Mouse (Mus musculus) intestine, embryonic 14.5 days (tissue): ENCODE measurements around the gene Slc44a1. TPM values are rescaled to one million over a fixed set of nuclear protein-coding genes. Genes with fewer than 3 reads are reported as not detected.

Experiments
- ATAC-seq: fragments of 200-750 bp; cut with Nextera tagmentation; replicated peaks from 2 replicates; pipeline ENCODE4 v1.8.0; 2017; ENCODE audit warnings: low read depth, moderate number of reproducible peaks, moderate TSS enrichment, moderate library complexity; ENCODE audit not compliant: low FRiP score, low TSS enrichment
- DNase-seq: peaks from one replicate; pipeline ENCODE4 v3.0.0-alpha.2; 2018; ENCODE audit warnings: low spot score
- H3K27ac ChIP-seq: fragments of 300-500 bp; sonication (generic); 2 replicates; pipeline ENCODE4 v1.5.1; 2014; ENCODE audit warnings: low read depth, mild to moderate bottlenecking, control low read depth
- H3K27me3 ChIP-seq: fragments of 300-500 bp; sonication (generic); replicated peaks from 2 replicates; pipeline ENCODE4 v1.6.1; 2014; ENCODE audit warnings: low read length, control low read depth; ENCODE audit not compliant: control insufficient read depth, insufficient read depth
- H3K36me3 ChIP-seq: fragments of 300-500 bp; sonication (generic); 2 replicates; pipeline ENCODE4 v1.6.1; 2014; ENCODE audit warnings: low read length, control low read depth; ENCODE audit not compliant: control insufficient read depth, insufficient read depth
- H3K4me1 ChIP-seq: fragments of 300-500 bp; sonication (generic); replicated peaks from 2 replicates; pipeline ENCODE4 v1.6.1; 2014; ENCODE audit warnings: low read length, control low read depth, mixed read lengths; ENCODE audit not compliant: control insufficient read depth, insufficient read depth
- H3K4me2 ChIP-seq: fragments of 300-500 bp; sonication (generic); 2 replicates; pipeline ENCODE4 v1.6.1; 2014; ENCODE audit warnings: low read length
- H3K4me3 ChIP-seq: fragments of 300-500 bp; sonication (generic); 2 replicates; pipeline ENCODE4 v1.5.1; 2014; ENCODE audit warnings: low read depth, low read length, control low read depth, mixed read lengths
- H3K9ac ChIP-seq: fragments of 300-500 bp; sonication (generic); 2 replicates; pipeline ENCODE4 v1.6.1; 2014; ENCODE audit warnings: mild to moderate bottlenecking, low read length
- H3K9me3 ChIP-seq: fragments of 300-500 bp; sonication (generic); 2 replicates; pipeline ENCODE4 v1.6.1; 2016; ENCODE audit warnings: low read length, control low read depth; ENCODE audit not compliant: control insufficient read depth
- WGBS: fragments of 180-500 bp; shearing (Covaris S2); extraction: QIAGEN DNeasy Blood & Tissue Kit; methylation state at CpG from one replicate; pipeline ENCODE4 v1.1.7; 2014; 5-methylcytosine and 5-hydroxymethylcytosine counted together
- polyA plus RNA-seq: library from polyadenylated mRNA; unstranded; fragments of >200 nt; fragmentation: Nextera tagmentation; extraction: Ambion mirVana; gene quantifications from 2 replicates; pipeline ENCODE4 v1.2.1, GENCODE M21; 2014

Slc44a1 gene
- polyA plus RNA-seq, 1 experiment from 2014 or later = 75.1 TPM

DNA sequence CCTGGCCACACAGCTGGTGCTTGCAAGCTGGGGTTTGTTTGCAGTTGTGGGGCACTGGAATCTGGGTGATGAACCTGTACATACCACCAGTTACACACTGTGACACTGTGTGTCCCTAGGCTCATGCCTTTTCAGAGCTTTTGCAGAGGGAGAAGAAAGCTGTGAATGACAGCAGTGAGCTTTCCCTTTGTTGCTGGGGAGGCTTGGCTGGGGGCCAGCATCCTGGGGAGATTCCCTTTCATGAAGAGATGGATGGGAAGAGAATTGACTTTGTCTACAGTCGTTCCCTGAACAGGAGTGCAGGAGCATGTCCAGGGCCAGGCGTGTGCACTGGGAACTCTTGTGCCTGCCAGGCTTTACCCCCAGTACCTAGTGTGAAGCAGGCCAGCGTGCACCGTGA lies 184.6 kb downstream of the Slc44a1 start:
- H3K9me3 ChIP-seq = no peaks in the 10 kb centered on the region
- no peaks in the 10 kb centered on the region for H3K27me3 ChIP-seq
- H3K36me3 ChIP-seq = no peaks in the 10 kb centered on the region
- no peak overlapping the region for H3K9ac ChIP-seq
- ATAC-seq = no peak
- no peak overlapping the region for H3K27ac ChIP-seq
- no peak overlapping the region for H3K4me3 ChIP-seq
- 51% methylated on average over 4 of the region's 4 CpGs for WGBS
- H3K4me2 ChIP-seq = no peak overlapping the region
- no peak for DNase-seq
- peaks cover 4% of the 10 kb centered on the region; the same call in 1 of the 2 replicates for H3K4me1 ChIP-seq

DNA sequence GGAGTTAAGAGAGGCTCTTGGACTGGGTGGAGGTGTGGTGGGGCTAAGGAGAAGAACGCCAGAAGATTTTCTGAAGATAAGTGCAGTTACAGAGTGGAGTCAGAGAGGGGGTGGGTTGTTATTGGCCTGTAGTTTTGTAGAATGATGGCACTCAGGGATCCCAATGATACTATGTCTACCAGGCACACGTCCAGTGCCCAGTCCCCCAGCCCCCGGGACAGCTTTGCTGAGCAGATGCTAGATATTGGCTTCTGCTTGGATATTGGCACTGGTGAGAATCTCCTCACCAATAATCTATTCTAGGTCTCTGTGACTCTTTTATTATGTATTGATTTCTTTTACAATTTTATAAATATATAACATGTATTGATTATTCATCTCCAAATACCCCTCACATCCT lies 185.1 kb downstream of the Slc44a1 start:
- WGBS = 85% methylated on average over 3 of the region's 3 CpGs
- Histone ChIP-seq H3K4me2 (no peak overlapping the region), H3K4me1 (peaks cover 4% of the 10 kb centered on the region; the same call in 1 of the 2 replicates), H3K9me3 (no peaks in the 10 kb centered on the region), H3K9ac (no peak overlapping the region), H3K27me3 (no peaks in the 10 kb centered on the region), H3K27ac (no peak overlapping the region), H3K4me3 (no peak overlapping the region), H3K36me3 (no peaks in the 10 kb centered on the region)
- DNase-seq (peak; percentile 21), ATAC-seq (no peak)

DNA sequence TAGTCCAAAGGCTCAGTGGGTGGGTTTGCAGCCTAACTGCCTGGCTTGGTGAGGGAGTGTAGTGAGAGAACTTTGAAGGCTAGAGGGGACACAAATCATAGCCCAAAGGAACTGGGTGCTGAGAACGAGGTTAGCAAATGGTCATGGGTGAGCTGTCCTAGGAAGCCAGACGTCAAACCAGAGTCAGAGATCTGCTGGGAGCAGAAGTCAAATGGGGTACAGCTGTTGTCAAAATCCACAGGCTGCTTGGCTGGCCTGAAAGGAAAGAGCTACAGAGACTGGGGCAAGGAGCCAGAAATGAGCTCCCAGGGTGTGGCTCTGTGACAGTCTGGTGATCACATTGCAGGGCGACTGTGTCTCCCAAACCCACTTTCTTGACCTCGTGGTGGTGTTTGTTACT lies 188.7 kb downstream of the Slc44a1 start:
- Histone ChIP-seq H3K36me3 (no peaks in the 10 kb centered on the region), H3K4me2 (no peak overlapping the region), H3K4me3 (no peak overlapping the region), H3K27me3 (no peaks in the 10 kb centered on the region), H3K9ac (no peak overlapping the region), H3K27ac (no peak overlapping the region), H3K9me3 (no peaks in the 10 kb centered on the region), H3K4me1 (peaks cover 3% of the 10 kb centered on the region; the same call in 1 of the 2 replicates)
- 49% methylated on average over 4 of the region's 4 CpGs for WGBS
- DNase-seq (no peak), ATAC-seq (no peak)

DNA sequence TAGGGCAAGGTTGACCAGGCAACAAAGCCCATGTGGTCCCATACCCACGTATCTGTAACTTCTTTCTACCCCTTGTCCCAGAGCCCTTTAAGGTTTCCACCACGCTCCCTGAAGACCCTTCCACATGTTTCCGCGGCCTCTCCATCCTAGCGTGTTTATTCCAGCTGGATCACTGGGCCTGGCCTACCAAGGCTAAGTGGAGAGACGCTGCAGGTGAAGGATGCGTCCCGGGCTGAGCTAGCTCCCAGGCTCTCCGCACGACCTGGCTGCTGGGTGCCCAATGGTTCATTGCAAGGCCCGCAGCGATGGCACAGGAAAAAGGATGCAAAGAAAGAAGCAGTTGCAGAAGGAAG lies 190.7 kb downstream of the Slc44a1 start:
- Histone ChIP-seq H3K27me3 (no peaks in the 10 kb centered on the region), H3K9me3 (no peaks in the 10 kb centered on the region), H3K4me2 (peak overlapping the region; percentile 73), H3K4me3 (peak overlapping the region; percentile 76), H3K36me3 (no peaks in the 10 kb centered on the region), H3K27ac (peak overlapping the region; percentile 70; the same call in 1 of the 2 replicates), H3K9ac (peak overlapping the region; percentile 80), H3K4me1 (peaks cover 3% of the 10 kb centered on the region; the same call in 1 of the 2 replicates)
- 5% methylated on average over 12 of the region's 12 CpGs for WGBS
- DNase-seq (no peak), ATAC-seq (peak; percentile 56)

DNA sequence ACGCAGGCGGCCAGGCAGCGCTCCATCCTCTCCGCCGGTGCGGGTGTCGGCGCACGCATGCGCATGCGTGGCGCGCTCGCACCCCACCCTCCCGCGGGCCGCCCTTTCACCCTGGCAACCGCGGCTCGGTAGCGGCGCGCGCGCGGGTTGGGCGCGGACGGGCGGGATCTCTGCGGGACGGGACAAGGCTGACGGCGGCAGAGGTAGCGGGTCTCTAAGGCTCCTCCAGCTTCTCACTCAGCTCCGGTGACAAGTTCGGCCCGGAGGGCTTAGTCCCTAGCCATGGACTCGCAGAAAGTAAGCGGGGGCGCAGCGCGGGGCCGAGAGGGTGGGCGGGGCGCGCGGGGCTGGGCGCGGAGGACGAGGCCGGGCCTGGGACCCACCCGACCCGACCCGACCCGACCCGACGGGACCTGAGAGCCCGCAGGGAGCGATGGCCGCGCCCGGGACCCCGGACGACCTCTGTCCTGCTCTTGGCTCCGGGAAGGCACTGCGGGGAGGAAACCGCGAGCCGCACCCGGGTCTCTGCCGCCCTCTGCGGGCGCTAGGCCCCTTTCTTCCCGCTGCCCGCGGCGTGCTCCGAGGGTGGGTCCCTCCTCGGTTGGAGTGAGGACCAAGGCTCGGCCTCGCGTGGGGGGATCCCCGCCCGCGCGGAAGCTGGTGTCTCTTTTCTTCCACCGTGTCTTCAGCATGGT lies 191.2 kb downstream of the Slc44a1 start, which contains the start of gene Fsd1l:
TSS of gene Fsd1l (plus strand) at position 156 of the 695 bp plus-strand sequence.
- DNase-seq (peak; percentile 86), ATAC-seq (peak; percentile 90)
- Histone ChIP-seq H3K27me3 (no peaks in the 10 kb centered on the region), H3K4me3 (peak within 1 kb of the TSS; percentile 76), H3K27ac (peak within 1 kb of the TSS; percentile 70; the same call in 1 of the 2 replicates), H3K4me1 (peaks cover 3% of the 10 kb centered on the region; the same call in 1 of the 2 replicates), H3K4me2 (peak within 1 kb of the TSS; percentile 73), H3K9ac (peak within 1 kb of the TSS; percentile 80), H3K9me3 (no peaks in the 10 kb centered on the region), H3K36me3 (no peaks in the 10 kb centered on the region)
- under 1% methylated on average over 57 of the region's 88 CpGs for WGBS

DNA sequence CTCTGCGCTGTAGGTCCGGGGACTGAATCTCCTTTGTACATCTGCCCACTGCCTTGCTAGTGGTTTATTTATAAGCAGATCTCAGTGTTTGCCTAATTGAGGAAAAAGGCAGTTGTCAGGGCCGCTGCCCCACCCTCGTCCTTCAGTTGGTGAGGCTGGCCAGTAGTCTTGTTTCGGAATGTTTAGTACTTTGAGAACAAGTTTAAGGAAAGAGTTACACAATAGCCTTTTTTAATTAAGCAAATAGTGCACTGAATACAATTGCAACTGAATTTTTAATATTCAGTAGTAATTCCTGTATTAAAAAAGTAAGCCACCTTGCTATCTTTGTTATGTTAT lies 191.8 kb downstream of the Slc44a1 start:
- Histone ChIP-seq H3K27ac (peak overlapping the region; percentile 70; the same call in 1 of the 2 replicates), H3K36me3 (no peaks in the 10 kb centered on the region), H3K4me1 (peaks cover 3% of the 10 kb centered on the region; the same call in 1 of the 2 replicates), H3K4me2 (peak overlapping the region; percentile 73), H3K9ac (peak overlapping the region; percentile 80), H3K4me3 (peak overlapping the region; percentile 76), H3K27me3 (no peaks in the 10 kb centered on the region), H3K9me3 (no peaks in the 10 kb centered on the region)
- ATAC-seq (no peak), DNase-seq (no peak)
- 0% methylated on average over 5 of the region's 5 CpGs for WGBS

DNA sequence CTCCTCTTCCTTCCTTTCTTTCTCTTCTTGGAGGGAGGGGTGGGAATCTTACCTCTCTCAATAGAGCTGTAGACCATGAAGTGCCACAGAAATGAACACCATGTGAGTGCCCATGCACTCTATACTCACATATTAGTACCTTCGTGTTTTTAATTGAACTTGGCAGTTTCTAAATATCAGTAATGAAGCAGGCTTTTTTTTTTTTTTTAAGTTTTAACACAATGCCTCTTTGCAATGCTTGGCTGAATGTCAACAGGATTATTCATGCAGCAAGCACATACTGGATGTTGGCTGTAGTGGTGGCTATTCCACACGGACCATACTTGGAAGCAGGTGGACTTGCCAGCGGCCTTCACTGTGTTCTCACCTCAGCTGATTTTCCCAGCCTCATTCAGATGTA lies 195.1 kb downstream of the Slc44a1 start:
- Histone ChIP-seq H3K9ac (no peak overlapping the region), H3K4me3 (no peak overlapping the region), H3K9me3 (no peaks in the 10 kb centered on the region), H3K27me3 (no peaks in the 10 kb centered on the region), H3K36me3 (0 out of 2 replicates have a peak, but pooled peaks cover 3% of the 10 kb centered on the region), H3K27ac (no peak overlapping the region), H3K4me1 (peaks cover 3% of the 10 kb centered on the region; the same call in 1 of the 2 replicates), H3K4me2 (no peak overlapping the region)
- WGBS = 87% methylated on average over 3 of the region's 3 CpGs
- ATAC-seq = no peak
- peak; percentile 12 for DNase-seq

DNA sequence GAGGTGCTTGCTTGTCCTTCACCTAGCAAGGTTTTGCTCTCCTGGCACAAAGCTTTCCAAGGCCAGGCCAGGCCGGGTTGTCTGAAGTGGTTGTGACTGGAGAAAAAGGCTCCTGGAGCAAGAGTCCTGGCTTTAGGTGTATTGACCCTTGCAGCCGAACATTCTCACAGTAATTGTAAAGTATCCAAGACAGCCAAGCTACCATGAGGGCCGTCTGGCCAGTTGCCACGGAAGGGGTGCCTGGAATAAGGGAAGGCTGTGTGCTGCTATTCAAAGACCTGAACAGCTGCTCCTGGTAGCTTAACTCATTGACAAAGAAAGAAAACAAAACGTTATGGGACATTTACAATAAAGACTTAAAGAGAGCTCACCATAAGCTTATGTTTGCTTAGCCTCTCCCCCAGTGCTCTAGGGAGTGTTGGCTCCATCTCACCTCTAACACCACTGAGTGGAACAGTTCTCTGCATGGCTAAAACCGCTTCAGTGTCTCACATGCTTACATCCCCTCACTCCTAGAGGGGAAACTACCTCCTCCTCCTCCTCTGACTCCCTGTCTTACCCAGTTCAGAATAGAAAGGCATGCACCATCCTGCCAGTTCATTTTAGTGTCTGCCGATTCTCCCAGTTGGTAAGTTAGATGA lies 197.2 kb downstream of the Slc44a1 start:
- Histone ChIP-seq H3K4me1 (peaks cover 3% of the 10 kb centered on the region; the same call in 1 of the 2 replicates), H3K9me3 (peaks cover 5% of the 10 kb centered on the region), H3K27me3 (no peaks in the 10 kb centered on the region), H3K4me2 (no peak overlapping the region), H3K4me3 (no peak overlapping the region), H3K36me3 (0 out of 2 replicates have a peak, but pooled peaks cover 3% of the 10 kb centered on the region), H3K9ac (no peak overlapping the region), H3K27ac (no peak overlapping the region)
- ATAC-seq = no peak
- 60% methylated on average over 7 of the region's 7 CpGs for WGBS
- DNase-seq = peak; percentile 47
